ENCODE assay signal across 9 mouse cellular contexts in the genomic region with DNA sequence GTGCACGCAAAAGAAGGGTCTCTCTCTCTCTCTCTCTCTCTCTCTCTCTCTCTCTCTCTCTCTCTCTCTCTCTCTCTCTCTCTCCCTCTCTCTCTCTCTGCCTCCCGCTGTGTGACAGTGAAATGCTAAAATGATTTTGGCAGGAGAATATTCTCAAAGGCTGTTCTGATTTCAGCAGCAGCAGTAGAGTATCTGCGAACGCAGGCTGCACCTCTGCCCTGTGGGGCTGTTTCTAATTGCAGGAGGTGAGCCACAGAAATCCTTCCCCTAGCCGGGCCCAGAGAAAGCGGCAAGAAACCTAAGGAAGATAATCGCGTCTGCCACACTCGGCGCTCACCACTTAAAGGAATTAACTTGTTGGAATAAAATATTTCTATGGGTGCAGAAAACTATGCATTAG.
DNase-seq lines count a peak whose midpoint lies in the region; ATAC-seq and TF ChIP-seq lines count a peak whose summit lies in the region.
"Had no signal": no experiment of that assay in that cellular context is flagged by ENCODE, and none has a peak within 500 bp of the region (broad histone marks: within the 10 kb centered on the region; RNA-seq: fewer than 3 reads in every experiment).

No protein-coding gene starts in this region.

- H3K27me3 ChIP-seq in heart, postnatal 0 days (ENCODE audit: control insufficient read depth, insufficient read depth, low read length): no peaks in the 10 kb centered on the region
- H3K27me3 ChIP-seq in heart, adult 2 months (ENCODE audit: control insufficient read depth, insufficient read depth, low read length): no peaks in the 10 kb centered on the region
- peaks cover 22% of the 10 kb centered on the region for H3K27me3 ChIP-seq in embryonic facial prominence, embryonic 13.5 days
- H3K27me3 ChIP-seq in hindbrain, embryonic 13.5 days: no peaks in the 10 kb centered on the region
- no peaks in the 10 kb centered on the region for H3K27me3 ChIP-seq in midbrain, embryonic 16.5 days (ENCODE audit: control insufficient read depth, insufficient read depth, low read depth, low read length)
- H3K27me3 ChIP-seq: liver, embryonic 13.5 days had no signal

- no peak for TF ChIP-seq POLR2A in heart, adult 2 months (IDR thresholded peaks at IDR 0.05; ENCODE audit: insufficient read depth, low read depth, low read length)

- peak overlapping the region; percentile 24; the same call in 1 of the 2 replicates for H3K4me3 ChIP-seq in heart, postnatal 0 days (ENCODE audit: low read depth, low read length)
- H3K4me3 ChIP-seq in heart, adult 2 months: no peak overlapping the region
- peak overlapping the region; percentile 16; the same call in 1 of the 2 replicates for H3K4me3 ChIP-seq in embryonic facial prominence, embryonic 13.5 days
- no peak overlapping the region for H3K4me3 ChIP-seq in hindbrain, embryonic 13.5 days
- H3K4me3 ChIP-seq in midbrain, embryonic 16.5 days (ENCODE audit: low read depth, low read length): no peak overlapping the region
- H3K4me3 ChIP-seq: liver, embryonic 13.5 days had no signal

- no peak for TF ChIP-seq EP300 in heart, postnatal 0 days (IDR thresholded peaks at IDR 0.05; ENCODE audit: low read depth)
- no peak for TF ChIP-seq EP300 in heart, adult 2 months (IDR thresholded peaks at IDR 0.05; ENCODE audit: insufficient read depth, low read depth, low read length)

- H3K4me2 ChIP-seq in heart, postnatal 0 days (ENCODE audit: low read depth, low read length): peak overlapping the region; percentile 51
- H3K4me2 ChIP-seq in embryonic facial prominence, embryonic 13.5 days: peak overlapping the region; percentile 48
- H3K4me2 ChIP-seq in hindbrain, embryonic 13.5 days: peak overlapping the region; percentile 31; the same call in 1 of the 2 replicates
- H3K4me2 ChIP-seq in midbrain, embryonic 16.5 days (ENCODE audit: low read length): peak overlapping the region; percentile 26

- no peaks in the 10 kb centered on the region for H3K36me3 ChIP-seq in heart, postnatal 0 days (replicated peaks; ENCODE audit: control insufficient read depth, insufficient read depth, low read length)
- no peaks in the 10 kb centered on the region for H3K36me3 ChIP-seq in heart, adult 2 months (ENCODE audit: control insufficient read depth, insufficient read depth, low read length)
- no peaks in the 10 kb centered on the region for H3K36me3 ChIP-seq in embryonic facial prominence, embryonic 13.5 days
- H3K36me3 ChIP-seq in hindbrain, embryonic 13.5 days: no peaks in the 10 kb centered on the region
- H3K36me3 ChIP-seq in midbrain, embryonic 16.5 days (ENCODE audit: control insufficient read depth, insufficient read depth, low read length): no peaks in the 10 kb centered on the region
- H3K36me3 ChIP-seq: liver, embryonic 13.5 days had no signal

- H3K27ac ChIP-seq in heart, postnatal 0 days (ENCODE audit: low read depth): no peak overlapping the region
- H3K27ac ChIP-seq in heart, adult 2 months: no peak overlapping the region
- no peak overlapping the region for H3K27ac ChIP-seq in embryonic facial prominence, embryonic 13.5 days
- no peak overlapping the region for H3K27ac ChIP-seq in hindbrain, embryonic 13.5 days
- no peak overlapping the region for H3K27ac ChIP-seq in midbrain, embryonic 16.5 days (ENCODE audit: low read length)
- H3K27ac ChIP-seq: liver, embryonic 13.5 days had no signal

- H3K79me2 ChIP-seq in heart, adult 2 months (replicated peaks; ENCODE audit: control insufficient read depth, insufficient read depth, low read length): no peaks in the 10 kb centered on the region

- WGBS in heart, postnatal 0 days: 41% methylated on average over 10 of the region's 10 CpGs
- WGBS in heart, adult 2 months: 48% methylated on average over 10 of the region's 10 CpGs
- WGBS in embryonic facial prominence, embryonic 13.5 days: 35% methylated on average over 10 of the region's 10 CpGs
- 42% methylated on average over 10 of the region's 10 CpGs for WGBS in hindbrain, embryonic 13.5 days
- 23% methylated on average over 9 of the region's 10 CpGs for WGBS in midbrain, embryonic 16.5 days

- intact Hi-C loops in heart, adult 2 months (cut with DNase I): no loop called here

- no peak for DNase-seq in heart, postnatal 0 days (ENCODE audit: low spot score)
- DNase-seq in heart, adult 2 months: no peak
- DNase-seq in adrenal gland, postnatal 25 days: no peak
- no peak for DNase-seq in layer of hippocampus, adult 9-10 months (ENCODE audit: low spot score)
- DNase-seq: gastrocnemius, postnatal 25 days; liver, embryonic 13.5 days had no signal

- no peaks in the 10 kb centered on the region for H3K9me3 ChIP-seq in heart, postnatal 0 days (replicated peaks; ENCODE audit: control insufficient read depth, low read length)
- H3K9me3 ChIP-seq in embryonic facial prominence, embryonic 13.5 days: no peaks in the 10 kb centered on the region
- H3K9me3 ChIP-seq in hindbrain, embryonic 13.5 days: no peaks in the 10 kb centered on the region
- no peaks in the 10 kb centered on the region for H3K9me3 ChIP-seq in midbrain, embryonic 16.5 days (replicated peaks; ENCODE audit: control insufficient read depth, low read length, poor library complexity, severe bottlenecking)
- H3K9me3 ChIP-seq: liver, embryonic 13.5 days had no signal

- ATAC-seq in heart, postnatal 0 days (ENCODE audit: insufficient read depth, low read depth): no peak
- ATAC-seq in embryonic facial prominence, embryonic 13.5 days (ENCODE audit: insufficient number of reproducible peaks, insufficient read depth, low FRiP score, low TSS enrichment, low read depth): no peak
- no peak for ATAC-seq in hindbrain, embryonic 13.5 days (ENCODE audit: low FRiP score)
- 0 out of 2 replicates have a peak, but pooled peaks have one; percentile 56 for ATAC-seq in midbrain, embryonic 16.5 days

- TF ChIP-seq CTCF in heart, postnatal 0 days (IDR thresholded peaks at IDR 0.05; ENCODE audit: low read depth): no peak
- TF ChIP-seq CTCF in heart, adult 2 months (IDR thresholded peaks at IDR 0.05): no peak

- no peaks in the 10 kb centered on the region for H3K4me1 ChIP-seq in heart, postnatal 0 days (ENCODE audit: control insufficient read depth, insufficient read depth)
- H3K4me1 ChIP-seq in heart, adult 2 months (ENCODE audit: control insufficient read depth, insufficient read depth, low read length): no peaks in the 10 kb centered on the region
- no peaks in the 10 kb centered on the region for H3K4me1 ChIP-seq in embryonic facial prominence, embryonic 13.5 days
- H3K4me1 ChIP-seq in hindbrain, embryonic 13.5 days (replicated peaks): peaks cover 10% of the 10 kb centered on the region; the same call in 1 of the 2 replicates
- H3K4me1 ChIP-seq in midbrain, embryonic 16.5 days (ENCODE audit: control insufficient read depth, insufficient read depth, low read length): 0 out of 2 replicates have a peak, but pooled peaks cover 6% of the 10 kb centered on the region
- H3K4me1 ChIP-seq: liver, embryonic 13.5 days had no signal

- no peak overlapping the region for H3K9ac ChIP-seq in heart, postnatal 0 days (replicated peaks; ENCODE audit: low read depth, low read length)
- no peak overlapping the region for H3K9ac ChIP-seq in heart, adult 2 months (ENCODE audit: low read depth, low read length)
- no peak overlapping the region for H3K9ac ChIP-seq in embryonic facial prominence, embryonic 13.5 days
- H3K9ac ChIP-seq in hindbrain, embryonic 13.5 days: no peak overlapping the region
- H3K9ac ChIP-seq in midbrain, embryonic 16.5 days (ENCODE audit: low read depth, low read length): no peak overlapping the region
- H3K9ac ChIP-seq: liver, embryonic 13.5 days had no signal

Comparison
In these comparisons a context has a peak if more than half of its experiments do, and no peak if none do; other contexts are left out.
1. H3K4me3 ChIP-seq: peak in heart, postnatal 0 days (single experiment) and embryonic facial prominence, embryonic 13.5 days (single experiment); none in heart, adult 2 months (single experiment), hindbrain, embryonic 13.5 days (single experiment) and midbrain, embryonic 16.5 days (single experiment).
2. Peak in every context shown above with its lines, with median percentiles within 50 percentile points of each other: H3K4me2 ChIP-seq.